Mouse (Mus musculus): ENCODE measurements around the gene Gm38394. TPM values are rescaled to one million over a fixed set of nuclear protein-coding genes. Genes with fewer than 3 reads are reported as not detected.
A peak's percentile ranks its signal among the peaks of the same experiment; 100 is the strongest.

Gene Gm38394
- total RNA-seq, 2 experiments from 2014 or later: 24.3 to 34.9 TPM

- intact Hi-C loops (cut with DNase I): no loop called here
- no peak for DNase-seq
These were observed 3.3 kb upstream of the Gm38394 start for GRCm38 (mm10) chr1:133664203-133664970.

- intact Hi-C loops (cut with DNase I): no loop called here
- DNase-seq: no peak
These were observed 2.3 kb upstream of the Gm38394 start for GRCm38 (mm10) chr1:133663427-133663826.

- DNase-seq: no peak
- intact Hi-C loops (cut with DNase I): no loop called here
These were observed 1.8 kb upstream of the Gm38394 start for GRCm38 (mm10) chr1:133662941-133663340.

GRCm38 (mm10) chr1:133660466-133661202, 484 bp downstream of the Gm38394 start, which contains the start of gene Zbed6:
Gene Zbed6, minus strand, starts transcription at chr1:133660885.
- intact Hi-C loops (cut with DNase I): no loop called here
- DNase-seq: peak; percentile 82

- intact Hi-C loops (cut with DNase I): no loop called here
- no peak for DNase-seq
These were observed 2.2 kb downstream of the Gm38394 start for GRCm38 (mm10) chr1:133658878-133659277.

GRCm38 (mm10) chr1:133656811-133657210, 4.3 kb downstream of the Gm38394 start:
- intact Hi-C loops (cut with DNase I): no loop called here
- no peak for DNase-seq

GRCm38 (mm10) chr1:133653033-133653432, 8.1 kb downstream of the Gm38394 start:
- intact Hi-C loops (cut with DNase I): no loop called here

GRCm38 (mm10) chr1:133650288-133651055, 10.6 kb downstream of the Gm38394 start:
- DNase-seq: no peak
- intact Hi-C loops (cut with DNase I): no loop called here

More at GRCm38 (mm10) chr1:133653033-133653432, 8.1 kb downstream of the Gm38394 start:
- no peak for DNase-seq

- DNase-seq: no peak
- intact Hi-C loops (cut with DNase I): no loop called here
These were observed 15.5 kb downstream of the Gm38394 start for GRCm38 (mm10) chr1:133645652-133646051.

GRCm38 (mm10) chr1:133641163-133641562, 20.0 kb downstream of the Gm38394 start:
- DNase-seq: no peak
- intact Hi-C loops (cut with DNase I): no loop called here

GRCm38 (mm10) chr1:133638517-133638916, 22.6 kb downstream of the Gm38394 start:
- DNase-seq: no peak
- intact Hi-C loops (cut with DNase I): loop anchor here (10.0 kb wide), 1 partner anchor 406 kb away; no protein-coding TSS in a partner anchor

GRCm38 (mm10) chr1:133632168-133632567, 28.9 kb downstream of the Gm38394 start:
- no peak for DNase-seq
- intact Hi-C loops (cut with DNase I): loop anchor here (10.0 kb wide), 1 partner anchor 413 kb away; no protein-coding TSS in a partner anchor

GRCm38 (mm10) chr1:133625052-133625451, 36.1 kb downstream of the Gm38394 start:
- intact Hi-C loops (cut with DNase I): no loop called here
- DNase-seq: no peak

GRCm38 (mm10) chr1:133618311-133618710, 42.8 kb downstream of the Gm38394 start:
- intact Hi-C loops (cut with DNase I): loop anchor here (10.0 kb wide), 1 partner anchor 304 kb away; no protein-coding TSS in a partner anchor

GRCm38 (mm10) chr1:133617908-133618307, 43.2 kb downstream of the Gm38394 start:
- intact Hi-C loops (cut with DNase I): loop anchor here (10.0 kb wide), 1 partner anchor 303 kb away; no protein-coding TSS in a partner anchor
- DNase-seq: no peak

More at GRCm38 (mm10) chr1:133618311-133618710, 42.8 kb downstream of the Gm38394 start:
- no peak for DNase-seq

GRCm38 (mm10) chr1:133613817-133614216, 47.3 kb downstream of the Gm38394 start:
- intact Hi-C loops (cut with DNase I): loop anchor here (5.0 to 10.0 kb wide), 4 partner anchors 232 to 477 kb away; no protein-coding TSS in a partner anchor
- no peak for DNase-seq

GRCm38 (mm10) chr1:133611436-133611835, 49.7 kb downstream of the Gm38394 start:
- DNase-seq: no peak
- intact Hi-C loops (cut with DNase I): loop anchor here (5.0 to 10.0 kb wide), 4 partner anchors 229 to 474 kb away; no protein-coding TSS in a partner anchor

GRCm38 (mm10) chr1:133610601-133611000, 50.5 kb downstream of the Gm38394 start:
- intact Hi-C loops (cut with DNase I): loop anchor here (5.0 to 10.0 kb wide), 4 partner anchors 228 to 473 kb away; no protein-coding TSS in a partner anchor
- DNase-seq: no peak

- DNase-seq: peak; percentile 99
- intact Hi-C loops (cut with DNase I): loop anchor here (5.0 to 10.0 kb wide), 4 partner anchors 228 to 473 kb away; no protein-coding TSS in a partner anchor
These were observed 51.2 kb downstream of the Gm38394 start, which contains the start of gene Snrpe for GRCm38 (mm10) chr1:133609771-133610502. Gene Snrpe, minus strand, starts transcription at chr1:133610291.

Data from left cerebral cortex, postnatal 4 days (tissue).